Mouse (Mus musculus) gastrocnemius, postnatal 36 days (tissue): Measurements from ENCODE around the gene Maml3. TPM values are rescaled to one million over a fixed set of nuclear protein-coding genes. Genes with fewer than 3 reads are reported as not detected.

Source experiments
- DNase-seq, 2 experiments: peaks; one replicate each; pipeline ENCODE4 v3.0.0; 2022
- intact Hi-C: fragments of 180-260 bp; cut with DNase I; formaldehyde crosslinking; loops from one replicate; pipeline ENCODE4 v1.15.1; 2025
- total RNA-seq, 2 experiments: library from RNA; stranded (reverse); gene quantifications; 2 replicates each; pipeline ENCODE4 v1.2.3; 2021

Gene Maml3
- total RNA-seq, 2 experiments from 2014 or later, result 1.9 to 2.6 TPM

GRCm38 (mm10) chr3:51730662-51731061 is 374.2 kb downstream of the Maml3 start:
- no peak for DNase-seq
- intact Hi-C loops, result no loop called here

- intact Hi-C loops, result no loop called here
- no peak for DNase-seq
Measured at GRCm38 (mm10) chr3:51729109-51729918, 375.6 kb downstream of the Maml3 start.

DNA sequence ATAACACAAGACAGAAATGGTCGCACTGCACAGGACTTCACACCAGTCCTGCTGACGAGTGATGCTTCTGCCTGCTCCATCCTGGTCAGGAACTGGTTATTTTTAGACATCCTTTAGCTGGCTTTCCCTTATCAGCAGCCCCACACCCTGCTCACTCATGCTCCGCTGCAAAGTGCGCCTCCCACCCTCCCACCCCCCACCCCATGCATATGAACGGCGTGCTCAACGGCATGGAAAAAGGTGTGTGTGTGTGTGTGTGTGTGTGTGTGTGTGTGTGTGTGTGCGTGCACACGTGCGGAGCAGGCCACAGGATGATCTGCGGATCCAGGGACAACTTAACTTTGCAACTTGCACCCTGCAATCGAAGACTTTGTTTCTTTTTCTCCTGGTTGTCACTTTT is 376.4 kb downstream of the Maml3 start:
- intact Hi-C loops, result no loop called here
- no peak for DNase-seq

DNA sequence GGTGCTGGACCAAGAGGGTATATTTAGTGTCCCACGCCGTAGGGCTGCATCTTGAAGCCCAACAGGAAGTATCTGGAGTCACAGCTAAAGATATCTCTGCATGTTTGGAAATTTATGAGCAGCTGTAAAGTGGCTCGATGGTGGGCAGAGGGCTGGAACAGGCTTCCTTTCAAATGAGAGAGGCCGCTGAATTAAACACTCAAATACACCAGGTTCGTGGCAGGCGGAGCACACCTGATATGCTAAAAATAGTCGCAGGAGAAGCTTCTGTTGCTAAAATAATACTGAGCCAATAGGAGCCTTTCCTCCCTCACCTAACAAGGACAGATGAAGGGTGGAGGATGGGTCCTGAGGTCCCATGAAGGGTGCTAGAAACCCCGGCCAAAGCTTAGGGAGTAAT is 376.9 kb downstream of the Maml3 start:
- intact Hi-C loops, result no loop called here
- DNase-seq, result no peak

DNA sequence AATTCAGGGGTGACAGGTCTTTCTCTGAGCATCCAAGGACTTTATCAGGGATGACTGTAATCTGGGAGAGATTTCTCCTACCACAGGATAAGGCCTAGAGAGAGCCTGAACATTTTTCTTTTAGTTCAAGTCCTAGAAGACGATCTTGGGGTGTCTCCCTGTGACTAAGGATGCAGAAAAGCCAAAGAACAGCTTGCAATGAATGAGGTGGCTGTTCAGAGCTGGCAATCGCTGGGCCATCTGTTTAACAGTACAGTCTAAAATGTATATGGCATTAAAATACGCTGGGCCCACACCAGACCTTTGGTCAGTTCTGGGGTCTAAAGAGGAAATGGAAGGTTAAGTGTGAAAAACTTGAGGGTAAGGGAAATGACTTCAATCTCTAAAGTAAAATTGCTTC is 377.4 kb downstream of the Maml3 start:
- intact Hi-C loops, result no loop called here
- no peak for DNase-seq

DNA sequence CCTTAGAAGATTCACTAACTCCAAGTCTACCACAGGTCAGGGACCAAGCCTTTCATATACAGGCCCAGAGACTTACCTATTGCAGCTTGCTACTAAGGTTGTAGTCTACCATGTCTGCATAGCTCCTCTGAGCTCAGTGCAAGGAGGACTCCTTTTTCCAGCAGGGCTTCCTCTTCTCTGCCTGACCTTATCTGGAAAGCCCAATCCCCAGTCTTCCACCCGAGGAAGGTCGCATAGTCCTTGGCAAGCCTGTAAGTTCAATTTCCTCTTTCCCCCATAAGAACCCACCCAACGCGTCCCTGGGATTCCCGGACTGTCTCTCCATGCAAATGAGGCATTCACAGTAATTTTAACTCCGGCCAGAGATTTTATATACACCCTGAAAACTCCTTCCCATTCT is 378.6 kb downstream of the Maml3 start:
- DNase-seq, result no peak
- intact Hi-C loops, result no loop called here

- intact Hi-C loops, result no loop called here
Measured at GRCm38 (mm10) chr3:51719982-51720381, 384.9 kb downstream of the Maml3 start.

GRCm38 (mm10) chr3:51719373-51719772 is 385.5 kb downstream of the Maml3 start:
- DNase-seq, result no peak
- intact Hi-C loops, result no loop called here

More at GRCm38 (mm10) chr3:51719982-51720381, 384.9 kb downstream of the Maml3 start:
- no peak for DNase-seq

DNA sequence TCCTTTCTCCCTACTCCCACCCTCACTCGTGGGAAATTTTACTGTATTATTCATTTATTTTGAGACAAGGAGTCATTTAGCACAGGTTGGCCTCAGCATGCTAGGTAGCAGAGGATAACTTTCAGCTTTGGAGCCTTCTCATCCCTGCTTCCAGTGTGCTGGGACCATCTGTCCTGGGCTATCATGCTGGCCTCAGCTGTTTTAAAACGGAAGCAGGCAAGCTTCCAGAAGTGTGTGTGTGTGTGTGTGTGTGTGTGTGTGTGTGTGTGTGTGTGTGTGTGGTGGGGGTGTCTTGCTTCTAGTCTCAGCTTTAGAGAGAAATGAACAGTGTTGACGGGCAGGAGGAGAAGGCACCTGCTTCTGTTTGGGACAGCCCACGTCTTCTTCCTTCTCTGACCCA is 387.0 kb downstream of the Maml3 start:
- intact Hi-C loops, result no loop called here
- DNase-seq, result no peak

GRCm38 (mm10) chr3:51717455-51717854 is 387.4 kb downstream of the Maml3 start:
- DNase-seq, result no peak
- intact Hi-C loops, result no loop called here

DNA sequence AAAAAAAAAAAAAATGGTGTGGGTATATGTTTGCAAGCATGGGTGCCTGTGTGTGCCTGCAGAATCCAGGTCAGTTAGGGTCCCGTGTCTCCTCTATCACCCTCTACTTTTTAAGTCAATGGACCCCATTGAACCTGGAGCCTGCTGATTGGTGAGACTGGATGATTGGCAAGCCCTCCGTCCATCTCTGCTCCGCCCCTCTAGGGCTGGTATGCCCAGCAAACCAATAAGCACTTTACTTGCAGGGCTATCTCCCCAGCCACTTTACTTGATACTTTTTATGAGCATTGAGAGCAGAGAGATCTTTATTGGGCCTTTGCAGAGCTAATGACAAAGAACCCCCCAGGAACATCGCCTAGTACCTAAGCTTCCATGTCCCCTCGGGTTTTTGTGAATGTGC is 390.4 kb downstream of the Maml3 start:
- DNase-seq, result no peak
- intact Hi-C loops, result no loop called here

DNA sequence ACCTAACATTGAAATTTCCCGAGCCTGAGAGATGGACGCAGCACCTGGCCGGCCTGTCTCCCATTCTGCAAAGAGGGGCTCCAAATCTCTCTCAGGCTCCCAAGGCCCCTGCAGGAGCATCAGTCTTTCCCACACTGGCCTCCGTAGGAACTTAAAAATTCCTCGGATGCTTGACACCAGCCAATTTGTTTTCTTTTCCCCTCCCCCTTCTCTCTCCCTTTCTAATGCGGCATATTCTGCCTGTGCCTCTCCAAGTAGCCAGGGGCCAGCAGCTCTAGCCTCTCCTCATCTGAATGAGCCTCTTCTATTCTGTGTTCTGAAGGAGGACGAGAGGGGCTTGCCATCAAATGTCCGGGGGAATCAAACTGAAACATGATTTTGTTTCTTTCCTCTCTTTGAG is 391.6 kb downstream of the Maml3 start:
- DNase-seq, result no peak
- intact Hi-C loops, result no loop called here

- intact Hi-C loops, result no loop called here
- DNase-seq, result no peak
Measured at GRCm38 (mm10) chr3:51712382-51712781, 392.5 kb downstream of the Maml3 start.

- DNase-seq, result peak; percentile 77 to 85
Measured at GRCm38 (mm10) chr3:51708746-51709411, 396.0 kb downstream of the Maml3 start.

DNA sequence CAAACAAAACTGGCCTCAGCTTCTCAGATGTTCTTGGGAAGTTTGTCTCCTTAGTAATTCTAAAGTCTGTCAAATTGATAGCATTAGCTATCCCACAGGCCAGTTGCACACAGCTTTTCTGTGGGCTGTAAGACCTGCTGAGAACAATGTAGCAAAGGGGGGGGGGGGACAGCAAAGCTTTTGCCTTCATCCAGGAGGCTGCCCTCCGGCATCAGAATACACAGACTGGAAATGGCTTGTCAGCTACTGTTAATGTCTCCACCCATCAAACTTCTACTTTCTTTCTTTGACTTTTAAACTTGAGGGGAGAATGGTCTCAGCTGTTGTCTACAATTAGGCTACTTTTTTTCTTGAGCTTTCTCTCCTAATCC is 396.5 kb downstream of the Maml3 start:
- intact Hi-C loops, result loop anchor here (5.0 to 10.0 kb wide), 2 partner anchors 79 to 336 kb away; no protein-coding TSS in a partner anchor
- no peak for DNase-seq

More at GRCm38 (mm10) chr3:51708746-51709411, 396.0 kb downstream of the Maml3 start:
- intact Hi-C loops, result loop anchor here (5.0 to 10.0 kb wide), 2 partner anchors 78 to 336 kb away; no protein-coding TSS in a partner anchor

- intact Hi-C loops, result loop anchor here (5.0 to 10.0 kb wide), 2 partner anchors 82 to 340 kb away; no protein-coding TSS in a partner anchor
- DNase-seq, result no peak
Measured at GRCm38 (mm10) chr3:51705220-51705619, 399.7 kb downstream of the Maml3 start.

DNA sequence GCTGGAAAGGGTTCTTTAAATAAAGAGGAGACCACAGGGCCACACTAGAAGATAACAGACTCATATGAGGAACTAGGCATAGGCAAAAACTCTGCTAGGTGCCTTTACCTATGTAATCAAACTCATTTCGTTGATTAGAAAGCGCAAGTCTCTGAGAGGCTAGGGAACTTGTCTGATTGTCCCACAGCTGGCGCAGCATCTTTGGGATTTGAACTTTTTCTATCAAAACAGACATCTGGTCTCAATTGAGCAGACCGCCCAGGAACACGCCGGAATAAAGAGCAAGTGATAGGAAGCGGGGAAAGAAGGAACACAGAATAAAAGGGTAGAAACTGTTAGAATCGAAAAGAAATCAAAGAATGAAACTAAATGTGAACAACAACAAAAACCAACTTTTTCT is 401.4 kb downstream of the Maml3 start:
- intact Hi-C loops, result loop anchor here (5.0 to 10.0 kb wide), 2 partner anchors 194 to 341 kb away; no protein-coding TSS in a partner anchor
- DNase-seq, result no peak

- DNase-seq, result no peak
- intact Hi-C loops, result loop anchor here (5.0 to 10.0 kb wide), 2 partner anchors 195 to 342 kb away; no protein-coding TSS in a partner anchor
Measured at GRCm38 (mm10) chr3:51702701-51703286, 402.1 kb downstream of the Maml3 start.

DNA sequence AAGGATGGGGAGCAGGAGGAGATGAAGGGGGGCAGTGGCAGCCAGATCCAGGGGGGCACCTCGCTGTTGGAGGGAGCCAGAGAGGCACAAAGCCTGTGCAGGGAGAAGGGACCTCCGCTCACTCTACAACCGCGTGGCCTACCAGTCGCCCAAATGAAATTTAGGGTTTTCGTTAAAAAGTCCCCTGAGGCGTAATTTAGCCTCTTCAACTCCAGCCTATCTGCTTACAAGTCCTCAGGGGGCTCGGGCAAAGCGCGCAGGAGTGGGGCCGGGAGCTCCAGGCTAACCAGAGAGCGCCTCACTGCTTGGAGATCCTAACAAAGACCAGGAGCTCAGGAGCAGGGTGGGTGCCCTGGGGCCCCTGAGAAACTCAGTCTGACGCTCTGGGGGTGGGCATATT is 402.9 kb downstream of the Maml3 start:
- intact Hi-C loops, result loop anchor here (2.0 to 10.0 kb wide), 4 partner anchors 195 to 541 kb away; no protein-coding TSS in a partner anchor
- no peak for DNase-seq

DNA sequence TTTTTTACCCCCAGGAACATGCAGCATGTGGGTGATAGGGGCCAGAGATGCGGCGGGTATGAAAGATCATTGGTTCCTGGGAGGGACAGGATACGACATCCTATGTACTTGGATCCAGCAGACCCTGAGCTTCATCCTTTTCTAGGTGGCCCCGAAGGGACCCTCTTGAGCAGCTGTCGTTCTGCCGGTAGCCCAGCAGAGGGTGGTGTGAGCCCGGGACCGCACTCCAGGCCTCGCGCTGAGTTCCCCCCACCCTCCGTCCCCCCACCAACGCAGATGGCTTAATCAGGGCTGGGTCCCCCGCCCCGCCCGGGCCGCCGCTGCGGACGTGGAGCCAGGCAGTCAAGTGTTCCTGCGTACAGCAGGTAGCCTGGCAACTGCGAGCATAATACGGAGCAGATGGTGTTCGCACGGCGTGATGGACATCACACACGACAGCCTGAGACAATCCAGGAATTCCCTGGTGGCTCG is 403.6 kb downstream of the Maml3 start:
- peak; percentile 59 to 63 for DNase-seq
- intact Hi-C loops, result loop anchor here (2.0 to 10.0 kb wide), 4 partner anchors 196 to 541 kb away; no protein-coding TSS in a partner anchor
